Mouse (Mus musculus): ENCODE measurements at regions not wholly inside any gene's neighbourhood (a gene's known extent, or its start where the extent isn't known, plus 50 kb on each side); places are given as distances from the start of the nearest gene placed in this dataset.

- TF ChIP-seq CTCF (IDR thresholded peaks at IDR 0.05; ENCODE audit: control insufficient read depth, insufficient read depth, low read length) (no peak), POLR2A (IDR thresholded peaks at IDR 0.05; ENCODE audit: borderline replicate concordance, control insufficient read depth, low read depth, low read length) (no peak)
Observed at GRCm38 (mm10) chr16:30129218-30130112, 65.3 kb downstream of the Hes1 start.
